Mouse (Mus musculus): Measurements from ENCODE around the gene Fbxo42.

Gene Fbxo42

GRCm38 (mm10) chr4:141251071-141251470 is 103.4 kb downstream of the Fbxo42 start:
- DNase-seq (ENCODE audit: low spot score), result no peak

GRCm38 (mm10) chr4:141252641-141253040 is 104.9 kb downstream of the Fbxo42 start:
- no peak for DNase-seq (ENCODE audit: low spot score)
